Mouse (Mus musculus): ENCODE measurements around the gene Kbtbd2. TPM values are rescaled to one million over a fixed set of nuclear protein-coding genes. Genes with fewer than 3 reads are reported as not detected.

Kbtbd2 gene
- 39.4 and 39.6 TPM in 2 replicates for polyA plus RNA-seq (2016; fragmentation: Nextera tagmentation; extraction: Ambion mirVana)

DNA sequence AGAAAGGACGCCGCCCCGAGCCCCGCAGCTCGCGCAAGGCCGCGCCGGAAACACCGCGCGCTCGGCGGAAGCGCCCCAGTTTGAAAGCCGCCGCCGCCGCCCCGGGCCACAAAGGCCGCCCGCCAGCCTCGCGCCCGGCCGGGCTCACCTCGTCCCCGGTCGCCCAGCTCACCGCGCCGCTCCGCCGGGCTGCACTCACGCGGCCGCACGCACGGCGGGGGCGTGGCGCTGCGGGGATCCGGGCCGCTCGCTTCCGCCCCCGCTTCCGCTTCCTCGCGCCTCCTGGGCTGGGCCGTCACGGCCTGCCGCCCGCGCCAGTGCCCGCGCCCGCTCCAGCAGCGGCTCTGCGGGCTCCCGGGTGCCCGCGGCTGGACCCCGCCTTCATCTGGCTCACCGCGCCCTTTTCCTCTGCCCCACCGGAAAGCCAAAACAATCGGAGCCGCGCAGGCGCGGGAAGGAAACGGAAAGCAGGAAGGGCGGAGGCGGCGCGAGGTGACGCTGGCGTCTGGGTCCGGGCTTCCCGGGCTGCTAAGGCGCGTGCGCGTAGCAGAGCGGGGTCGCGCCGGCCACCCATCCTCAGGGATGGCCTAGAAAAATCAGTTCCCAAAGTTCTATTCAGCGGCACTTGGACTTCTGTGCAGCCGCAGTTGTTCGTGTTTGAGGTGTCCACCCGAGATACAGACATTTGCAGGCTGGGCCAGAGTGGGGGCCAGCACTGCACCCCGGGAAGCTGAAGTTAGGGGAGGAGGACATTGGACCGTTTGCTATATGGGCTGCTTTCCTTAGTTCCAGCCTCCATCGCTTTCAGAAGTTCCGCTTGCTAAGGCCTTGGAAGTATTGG lies at the start of gene Kbtbd2:
Kbtbd2 (minus strand) TSS at position 503 of the 841 bp plus-strand sequence.
- Histone ChIP-seq H3K36me3 (replicated peaks) (peaks cover 15% of the 10 kb centered on the region), H3K27me3 (replicated peaks; ENCODE audit: low read depth, poor library complexity, severe bottlenecking) (no peaks in the 10 kb centered on the region), H3K27ac (replicated peaks) (peak within 1 kb of the TSS; percentile 99), H3K9me3 (no peaks in the 10 kb centered on the region), H3K4me3 (peak within 1 kb of the TSS; percentile 86), H3K4me1 (peaks cover 22% of the 10 kb centered on the region)
- under 1% methylated on average over 98 of the region's 98 CpGs for WGBS
- peak; percentile 95 for DNase-seq (ENCODE audit: low spot score)

DNA sequence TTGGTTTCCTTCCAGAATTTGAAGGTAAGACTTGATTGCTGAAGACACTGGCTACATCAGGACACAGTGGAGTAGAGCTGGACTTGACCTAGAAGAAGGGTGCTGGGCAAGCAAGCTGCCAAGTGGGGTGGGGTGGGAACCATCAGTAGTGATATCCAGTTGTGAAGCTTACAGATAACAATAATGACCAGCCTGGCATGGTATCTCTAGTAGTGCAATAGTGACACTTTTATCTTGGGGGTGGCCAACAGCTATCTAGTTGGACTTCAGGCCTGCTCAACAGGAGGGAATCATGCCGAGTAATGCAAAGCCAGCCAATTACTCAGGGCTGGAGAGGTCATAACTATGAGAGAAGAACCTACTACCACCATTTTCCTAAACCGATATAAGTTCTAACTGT lies 46.8 kb upstream of the Kbtbd2 start:
- H3K36me3 ChIP-seq (replicated peaks): peaks cover 28% of the 10 kb centered on the region
- H3K27ac ChIP-seq (replicated peaks): no peak overlapping the region

DNA sequence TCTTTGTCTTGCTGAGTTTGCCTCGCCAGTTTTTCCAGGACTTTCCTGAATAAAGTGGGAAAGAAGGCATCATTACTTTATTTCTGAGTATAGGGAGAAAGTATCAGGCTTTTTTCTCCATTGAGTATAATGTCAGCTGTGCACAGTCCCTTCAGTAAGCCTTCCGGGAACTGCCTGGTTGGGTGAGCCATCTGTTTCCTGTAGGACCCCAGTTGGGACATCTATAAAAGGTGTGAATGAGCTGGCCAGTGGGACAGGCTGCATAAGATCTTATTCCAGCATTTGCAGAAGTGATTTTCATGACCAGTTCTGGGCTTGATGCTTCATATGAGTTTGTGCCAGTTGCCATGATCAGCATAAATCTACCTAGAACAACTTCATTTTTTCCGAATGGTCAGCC lies 45.6 kb upstream of the Kbtbd2 start:
- H3K27ac ChIP-seq (replicated peaks): no peak overlapping the region
- peaks cover 36% of the 10 kb centered on the region for H3K36me3 ChIP-seq (replicated peaks)
- DNase-seq (ENCODE audit: low spot score): no peak
- no peaks in the 10 kb centered on the region for H3K9me3 ChIP-seq
- no peaks in the 10 kb centered on the region for H3K4me1 ChIP-seq
- H3K4me3 ChIP-seq: no peak overlapping the region
- WGBS: 88% methylated on average over 3 of the region's 3 CpGs
- no peaks in the 10 kb centered on the region for H3K27me3 ChIP-seq (replicated peaks; ENCODE audit: low read depth, poor library complexity, severe bottlenecking)

More for the DNA sequence above, 46.8 kb upstream of the Kbtbd2 start:
- Histone ChIP-seq H3K9me3 (no peaks in the 10 kb centered on the region), H3K27me3 (replicated peaks; ENCODE audit: low read depth, poor library complexity, severe bottlenecking) (no peaks in the 10 kb centered on the region), H3K4me3 (no peak overlapping the region), H3K4me1 (no peaks in the 10 kb centered on the region)
- WGBS: 91% methylated on average over 2 of the region's 2 CpGs
- DNase-seq (ENCODE audit: low spot score): no peak

DNA sequence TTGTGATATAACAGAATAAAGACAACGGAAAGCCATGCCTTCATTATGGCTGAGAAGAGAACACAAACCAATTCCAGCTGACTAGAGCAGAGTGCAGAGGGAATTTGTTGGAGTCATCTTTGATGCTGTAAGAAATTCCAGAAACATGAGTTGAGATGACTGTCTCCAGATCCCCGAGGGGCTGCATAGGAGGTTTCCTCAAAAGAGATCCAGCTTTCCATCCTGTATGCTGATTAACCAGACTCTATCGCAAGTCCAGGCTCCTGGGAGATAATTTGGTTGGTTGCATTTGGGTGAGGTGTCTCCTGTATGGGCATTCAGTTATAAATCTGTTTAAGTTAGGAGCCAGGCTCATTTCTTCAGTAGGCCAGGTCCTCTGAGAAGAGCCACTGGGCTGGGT lies 40.0 kb upstream of the Kbtbd2 start:
- 92% methylated on average over 3 of the region's 3 CpGs for WGBS

DNA sequence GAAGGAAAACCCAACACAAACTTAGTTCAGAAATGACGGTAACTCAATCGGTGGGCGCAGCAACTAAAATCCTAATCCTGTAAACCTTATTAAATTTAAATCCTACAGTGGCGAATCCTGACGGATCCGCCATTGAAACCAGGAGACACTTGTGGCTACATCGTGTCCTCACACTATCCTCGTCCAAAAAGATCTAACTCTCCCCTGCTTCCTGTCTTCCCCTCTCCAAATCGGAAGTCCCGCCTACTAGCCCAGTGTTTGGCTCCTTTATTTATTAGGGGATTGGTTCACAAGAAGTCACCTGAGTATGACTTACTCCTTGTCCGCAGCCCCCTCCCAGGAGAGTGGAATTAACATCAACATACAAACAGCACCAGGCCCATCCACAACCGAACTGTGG lies 39.6 kb upstream of the Kbtbd2 start:
- Histone ChIP-seq H3K36me3 (replicated peaks) (peaks cover 52% of the 10 kb centered on the region), H3K9me3 (no peaks in the 10 kb centered on the region), H3K27me3 (replicated peaks; ENCODE audit: low read depth, poor library complexity, severe bottlenecking) (no peaks in the 10 kb centered on the region), H3K4me1 (peaks cover 10% of the 10 kb centered on the region), H3K4me3 (no peak overlapping the region), H3K27ac (replicated peaks) (no peak overlapping the region)
- DNase-seq (ENCODE audit: low spot score): no peak
- WGBS: 93% methylated on average over 12 of the region's 12 CpGs

More for the DNA sequence above, 40.0 kb upstream of the Kbtbd2 start:
- peaks cover 6% of the 10 kb centered on the region for H3K4me1 ChIP-seq
- no peak overlapping the region for H3K4me3 ChIP-seq
- no peaks in the 10 kb centered on the region for H3K9me3 ChIP-seq
- H3K36me3 ChIP-seq (replicated peaks): peaks cover 52% of the 10 kb centered on the region
- H3K27ac ChIP-seq (replicated peaks): no peak overlapping the region
- no peaks in the 10 kb centered on the region for H3K27me3 ChIP-seq (replicated peaks; ENCODE audit: low read depth, poor library complexity, severe bottlenecking)
- no peak for DNase-seq (ENCODE audit: low spot score)

DNA sequence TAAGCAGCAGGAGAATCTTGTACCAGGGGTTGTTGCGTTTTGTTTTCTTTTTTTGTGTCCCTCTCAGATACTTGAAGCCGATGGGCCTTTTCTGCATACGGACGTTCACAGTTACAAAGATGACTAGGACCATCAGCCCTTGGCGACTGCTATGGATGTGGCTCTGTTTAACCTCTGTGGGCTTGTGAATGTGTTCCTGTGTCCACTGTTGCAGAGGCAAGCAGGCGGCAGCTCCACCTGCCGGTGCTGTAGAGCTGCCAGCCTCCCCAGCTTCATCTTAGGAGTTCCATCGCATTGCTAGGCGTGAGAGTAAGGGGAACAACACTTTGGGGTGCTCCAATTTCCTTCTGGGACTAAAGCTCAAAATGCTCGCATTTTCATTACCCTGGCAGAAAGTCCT lies 37.9 kb upstream of the Kbtbd2 start:
- DNase-seq (ENCODE audit: low spot score): no peak
- 88% methylated on average over 10 of the region's 10 CpGs for WGBS
- Histone ChIP-seq H3K27me3 (replicated peaks; ENCODE audit: low read depth, poor library complexity, severe bottlenecking) (no peaks in the 10 kb centered on the region), H3K36me3 (replicated peaks) (peaks cover 46% of the 10 kb centered on the region), H3K4me1 (peaks cover 14% of the 10 kb centered on the region), H3K4me3 (no peak overlapping the region), H3K27ac (replicated peaks) (no peak overlapping the region), H3K9me3 (no peaks in the 10 kb centered on the region)

DNA sequence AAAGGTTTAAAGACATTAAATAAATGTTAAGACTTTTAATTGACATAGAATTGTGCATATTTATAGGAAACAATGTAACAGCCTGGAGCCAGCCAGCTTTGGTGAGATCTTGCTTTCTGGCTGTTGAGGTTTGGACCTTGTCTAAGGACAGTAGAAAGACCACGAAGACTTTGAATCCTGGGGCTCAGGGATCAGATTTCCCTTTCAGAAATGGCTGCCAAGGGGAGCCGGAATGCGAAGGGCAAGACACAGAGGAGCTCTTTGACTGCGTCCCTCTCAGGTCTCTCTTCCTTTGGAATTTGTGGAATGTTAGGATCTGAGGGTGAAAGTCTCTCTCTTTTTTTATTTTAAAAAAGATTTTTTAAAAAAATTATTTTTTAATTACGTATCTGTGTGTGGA lies 37.2 kb upstream of the Kbtbd2 start:
- H3K4me3 ChIP-seq: no peak overlapping the region
- no peaks in the 10 kb centered on the region for H3K27me3 ChIP-seq (replicated peaks; ENCODE audit: low read depth, poor library complexity, severe bottlenecking)
- H3K4me1 ChIP-seq: peaks cover 14% of the 10 kb centered on the region
- H3K9me3 ChIP-seq: no peaks in the 10 kb centered on the region
- H3K36me3 ChIP-seq (replicated peaks): peaks cover 42% of the 10 kb centered on the region
- H3K27ac ChIP-seq (replicated peaks): no peak overlapping the region
- peak; percentile 17 for DNase-seq (ENCODE audit: low spot score)
- 43% methylated on average over 5 of the region's 5 CpGs for WGBS

DNA sequence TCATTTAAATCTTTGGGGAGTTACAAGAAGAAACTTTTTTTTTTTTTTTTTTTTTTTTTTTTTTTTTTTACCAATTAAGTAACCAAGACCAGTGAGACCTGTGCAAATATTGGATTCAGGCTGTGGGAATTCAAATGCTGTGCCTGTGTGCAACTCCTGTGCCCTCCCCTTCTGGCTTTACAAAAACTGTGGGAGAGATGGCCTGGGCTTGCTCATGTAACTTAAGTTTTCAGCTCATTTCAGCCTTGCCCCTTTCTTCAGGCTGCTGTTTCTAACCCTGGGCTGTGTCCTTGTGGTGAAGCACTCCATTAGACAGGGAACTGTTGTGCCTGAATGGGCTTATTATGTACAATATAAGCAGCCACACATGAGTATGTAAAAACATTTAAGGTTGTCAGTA lies 35.2 kb upstream of the Kbtbd2 start:
- no peaks in the 10 kb centered on the region for H3K27me3 ChIP-seq (replicated peaks; ENCODE audit: low read depth, poor library complexity, severe bottlenecking)
- DNase-seq (ENCODE audit: low spot score): peak; percentile 13
- peak overlapping the region; percentile 75 for H3K4me3 ChIP-seq
- H3K4me1 ChIP-seq: peaks cover 14% of the 10 kb centered on the region
- H3K36me3 ChIP-seq (replicated peaks): peaks cover 31% of the 10 kb centered on the region
- peak overlapping the region; percentile 91; the same call in 1 of the 2 replicates for H3K27ac ChIP-seq (replicated peaks)
- no peaks in the 10 kb centered on the region for H3K9me3 ChIP-seq

DNA sequence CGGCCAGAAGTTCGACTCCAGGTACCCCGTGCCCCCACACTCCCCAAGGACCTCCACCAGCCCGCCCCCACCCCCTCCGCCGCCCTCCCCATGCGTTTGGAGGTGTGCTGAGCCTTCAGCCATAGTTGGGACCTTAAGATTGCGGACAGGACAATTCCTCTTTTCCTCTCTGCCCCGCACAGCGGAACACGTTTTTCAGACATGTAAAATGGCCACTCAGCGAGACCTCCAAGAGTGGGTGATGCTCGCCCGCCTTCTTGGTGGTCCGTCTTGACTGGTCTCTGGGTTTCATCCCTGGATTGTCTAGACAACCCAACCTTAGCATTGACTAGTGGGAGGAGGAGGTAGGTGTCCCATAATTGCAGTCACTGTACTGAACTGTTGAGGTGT lies 34.8 kb upstream of the Kbtbd2 start:
- DNase-seq (ENCODE audit: low spot score): peak; percentile 61
- whole genome bisulfite sequencing: 3% methylated on average over 15 of the region's 15 CpGs
- Histone ChIP-seq H3K27me3 (replicated peaks; ENCODE audit: low read depth, poor library complexity, severe bottlenecking) (no peaks in the 10 kb centered on the region), H3K36me3 (replicated peaks) (peaks cover 27% of the 10 kb centered on the region), H3K4me1 (peaks cover 14% of the 10 kb centered on the region), H3K27ac (replicated peaks) (peak overlapping the region; percentile 91), H3K4me3 (peak overlapping the region; percentile 75), H3K9me3 (no peaks in the 10 kb centered on the region)

DNA sequence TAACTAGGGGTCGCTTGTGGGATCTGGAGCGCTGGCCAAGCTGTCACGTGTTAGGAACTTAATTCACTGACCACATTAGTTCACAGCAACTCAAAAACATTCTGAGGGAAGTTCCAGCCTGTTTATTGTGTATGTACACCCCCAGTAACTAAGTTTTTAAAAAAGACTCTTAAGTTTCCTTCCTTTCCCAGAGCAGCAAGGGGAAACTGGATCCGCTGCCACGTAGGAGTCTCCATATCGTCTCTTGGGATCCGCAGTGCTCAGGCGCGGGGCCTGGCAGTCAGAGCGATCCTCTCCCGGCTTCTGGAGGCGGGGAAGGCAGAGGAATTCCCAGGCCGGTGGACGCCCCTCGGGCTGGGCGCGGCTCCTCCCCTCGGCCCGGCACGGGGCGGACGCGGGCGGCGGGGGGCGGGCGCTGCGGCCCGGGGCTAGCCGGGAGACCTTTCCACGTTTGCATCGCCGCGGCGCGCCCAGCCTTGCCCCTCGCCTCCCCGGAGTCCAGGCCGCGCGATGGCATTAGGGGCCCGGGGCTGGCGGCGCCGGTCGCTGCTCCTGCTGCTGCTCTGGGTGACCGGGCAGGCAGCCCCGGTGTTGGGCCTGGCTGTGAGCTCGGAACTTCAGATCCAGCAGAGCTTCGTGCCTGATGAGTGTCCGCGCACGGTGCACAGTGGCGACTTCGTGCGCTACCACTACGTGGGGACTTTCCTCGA lies 34.2 kb upstream of the Kbtbd2 start, which contains the start of gene Fkbp9:
Fkbp9 (plus strand) TSS at position 363 of the 710 bp plus-strand sequence.
- Histone ChIP-seq H3K27me3 (replicated peaks; ENCODE audit: low read depth, poor library complexity, severe bottlenecking) (no peaks in the 10 kb centered on the region), H3K9me3 (no peaks in the 10 kb centered on the region), H3K4me3 (peak within 1 kb of the TSS; percentile 75), H3K4me1 (peaks cover 14% of the 10 kb centered on the region), H3K27ac (replicated peaks) (peak within 1 kb of the TSS; percentile 91), H3K36me3 (replicated peaks) (peaks cover 21% of the 10 kb centered on the region)
- DNase-seq (ENCODE audit: low spot score): peak; percentile 90
- under 1% methylated on average over 58 of the region's 58 CpGs for WGBS

DNA sequence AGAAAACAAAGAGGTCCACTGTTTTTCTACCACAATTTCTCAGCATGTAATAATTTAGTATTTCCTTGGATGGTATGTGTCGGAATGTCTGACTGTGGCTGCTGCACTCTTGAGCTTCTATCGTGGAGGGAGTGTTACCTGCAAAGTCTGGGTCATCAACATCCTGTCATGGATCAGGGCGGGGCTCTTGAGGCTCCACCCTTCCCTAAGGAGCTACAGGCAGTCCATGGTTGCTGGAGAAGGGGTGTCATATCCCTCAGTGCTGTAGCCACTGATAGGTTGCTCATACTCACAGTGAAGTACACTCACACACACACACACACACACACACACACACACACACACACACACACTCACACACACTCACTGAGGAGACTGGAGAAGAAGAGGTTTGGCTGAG lies 28.0 kb upstream of the Kbtbd2 start:
- DNase-seq (ENCODE audit: low spot score): no peak
- Histone ChIP-seq H3K4me1 (no peaks in the 10 kb centered on the region), H3K36me3 (replicated peaks) (no peaks in the 10 kb centered on the region), H3K27me3 (replicated peaks; ENCODE audit: low read depth, poor library complexity, severe bottlenecking) (no peaks in the 10 kb centered on the region), H3K27ac (replicated peaks) (no peak overlapping the region), H3K4me3 (no peak overlapping the region), H3K9me3 (no peaks in the 10 kb centered on the region)
- 61% methylated on average over 3 of the region's 3 CpGs for WGBS

DNA sequence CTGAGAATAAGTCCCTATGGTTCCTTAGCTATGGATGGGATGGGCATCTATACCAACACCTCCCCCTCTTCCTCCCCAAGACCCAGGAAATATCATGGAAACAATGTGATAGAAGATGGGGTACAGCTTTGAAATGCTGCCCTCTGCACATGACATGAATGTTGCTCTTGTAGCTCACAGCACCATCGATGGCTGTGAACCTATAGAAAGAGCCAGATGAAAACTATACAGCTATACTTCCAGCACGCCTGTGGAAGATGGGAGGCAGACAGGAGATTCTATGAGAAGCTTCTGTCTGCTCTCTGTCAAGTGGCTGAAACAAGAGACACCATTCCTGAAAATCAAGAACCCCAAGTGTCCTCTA lies 21.5 kb upstream of the Kbtbd2 start:
- Histone ChIP-seq H3K4me3 (no peak overlapping the region), H3K36me3 (replicated peaks) (no peaks in the 10 kb centered on the region), H3K27ac (replicated peaks) (no peak overlapping the region), H3K9me3 (no peaks in the 10 kb centered on the region), H3K4me1 (no peaks in the 10 kb centered on the region), H3K27me3 (replicated peaks; ENCODE audit: low read depth, poor library complexity, severe bottlenecking) (no peaks in the 10 kb centered on the region)
- no peak for DNase-seq (ENCODE audit: low spot score)
- 82% methylated on average over 2 of the region's 2 CpGs for WGBS
